Mouse (Mus musculus): Measurements from ENCODE around the gene Atg16l1.

DNA sequence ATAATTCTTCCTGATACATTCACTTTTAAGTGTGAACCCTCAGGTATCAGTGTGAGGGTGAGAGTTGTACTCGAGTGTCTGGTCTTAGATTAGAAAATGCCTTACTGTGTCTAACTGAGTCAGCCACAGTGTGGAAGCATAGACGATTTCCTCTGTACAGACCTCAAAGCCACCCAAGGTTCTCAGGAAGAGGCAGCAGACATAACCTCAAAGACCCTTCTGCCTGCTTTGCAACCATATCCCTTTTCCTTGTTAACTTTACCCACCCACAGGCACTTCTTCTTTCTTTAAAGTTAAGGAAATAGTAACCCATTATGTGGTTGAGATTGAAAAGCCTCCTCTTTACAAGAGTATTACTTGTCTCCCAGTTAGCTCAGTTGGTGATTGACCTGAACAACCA, 10.1 kb downstream of the Atg16l1 start:
- TF ChIP-seq POLR2A (IDR thresholded peaks at IDR 0.05; ENCODE audit: control insufficient read depth, low read depth, low read length) (no peak), CTCF (IDR thresholded peaks at IDR 0.05; ENCODE audit: control insufficient read depth, insufficient read depth, insufficient replicate concordance, low read depth, low read length) (no peak)

Measured in testis, adult 2 months (tissue).